Mouse (Mus musculus) heart, postnatal 36 days (tissue): ENCODE measurements around the gene Plekha4. TPM values are rescaled to one million over a fixed set of nuclear protein-coding genes. Genes with fewer than 3 reads are reported as not detected.
"Not testable (repeated sequence)": the region's sequence is repeated elsewhere in the genome, so short reads cannot be mapped to it uniquely, and the experiment has no call there.

ENCODE experiments used
- DNase-seq, 2 experiments: peaks; one replicate each; pipeline ENCODE4 v3.0.0; 2021 to 2022
- intact Hi-C: fragments of 180-260 bp; cut with DNase I; formaldehyde crosslinking; loops from one replicate; pipeline ENCODE4 v1.15.1; 2025
- total RNA-seq, 2 experiments: library from RNA; stranded (reverse); gene quantifications; 2 replicates each; pipeline ENCODE4 v1.2.3; 2021

Plekha4 gene
- 1 to 10 TPM; 2.7 to 3.2 TPM for total RNA-seq

GRCm38 (mm10) chr7:45525809-45526473, at the start of gene Plekha4, which contains the start of gene Ppp1r15a:
Gene Plekha4 (plus strand): TSS chr7:45526330.
Gene Ppp1r15a (minus strand): TSS chr7:45526268.
- intact Hi-C loops = loop anchor here (2.0 kb wide), 1 partner anchor 49 kb away; no protein-coding TSS in a partner anchor
- DNase-seq = peak; percentile 99

- DNase-seq = no peak
- intact Hi-C loops = loop anchor here (2.0 kb wide), 1 partner anchor 50 kb away; the partner anchor contains the start of genes Plekha4 and Ppp1r15a
Measured at GRCm38 (mm10) chr7:45476453-45476852, 49.7 kb upstream of the Plekha4 start.

GRCm38 (mm10) chr7:45477003-45477402, 49.1 kb upstream of the Plekha4 start:
- peak; percentile 57 to 60 for DNase-seq

GRCm38 (mm10) chr7:45478774-45479173, 47.4 kb upstream of the Plekha4 start:
- intact Hi-C loops = no loop called here

More at GRCm38 (mm10) chr7:45477003-45477402, 49.1 kb upstream of the Plekha4 start:
- intact Hi-C loops = loop anchor here (1.0 to 2.0 kb wide), 2 partner anchors 50 to 84 kb away; partner anchors contain the start of genes Plekha4 and Ppp1r15a

GRCm38 (mm10) chr7:45480310-45480709, 45.8 kb upstream of the Plekha4 start:
- DNase-seq, intact Hi-C loops: not testable (repeated sequence)

More at GRCm38 (mm10) chr7:45478774-45479173, 47.4 kb upstream of the Plekha4 start:
- DNase-seq = no peak

- peak in 1 of 2 experiments; percentile 55 for DNase-seq
- intact Hi-C loops = no loop called here
Measured at GRCm38 (mm10) chr7:45481374-45481927, 44.7 kb upstream of the Plekha4 start, which contains the start of gene Tulp2. Gene Tulp2 (plus strand): TSS chr7:45481877.

GRCm38 (mm10) chr7:45482166-45482565, 44.0 kb upstream of the Plekha4 start:
- intact Hi-C loops = no loop called here
- DNase-seq = no peak

GRCm38 (mm10) chr7:45484985-45485384, 41.1 kb upstream of the Plekha4 start:
- DNase-seq, intact Hi-C loops: not testable (repeated sequence)

- DNase-seq = no peak
- intact Hi-C loops = no loop called here
Measured at GRCm38 (mm10) chr7:45486158-45486557, 40.0 kb upstream of the Plekha4 start.

GRCm38 (mm10) chr7:45486761-45487415, 39.2 kb upstream of the Plekha4 start, which contains the start of gene Gm45808:
Gene Gm45808 (minus strand): TSS chr7:45486811.
- no peak for DNase-seq
- intact Hi-C loops = no loop called here

- intact Hi-C loops = no loop called here
- DNase-seq = no peak
Measured at GRCm38 (mm10) chr7:45487861-45488292, 38.3 kb upstream of the Plekha4 start.

GRCm38 (mm10) chr7:45488293-45489204, 37.6 kb upstream of the Plekha4 start, which contains the start of gene Dhdh:
Gene Dhdh (minus strand): TSS chr7:45488805.
- intact Hi-C loops = no loop called here
- DNase-seq = peak; percentile 69 to 73

- intact Hi-C loops = no loop called here
Measured at GRCm38 (mm10) chr7:45489578-45489977, 36.6 kb upstream of the Plekha4 start.

GRCm38 (mm10) chr7:45490822-45491221, 35.3 kb upstream of the Plekha4 start:
- DNase-seq = no peak
- intact Hi-C loops = no loop called here

More at GRCm38 (mm10) chr7:45489578-45489977, 36.6 kb upstream of the Plekha4 start:
- DNase-seq = no peak

GRCm38 (mm10) chr7:45491264-45491663, 34.9 kb upstream of the Plekha4 start:
- intact Hi-C loops = no loop called here
- DNase-seq = no peak

GRCm38 (mm10) chr7:45492225-45492844, 33.8 kb upstream of the Plekha4 start:
- no peak for DNase-seq
- intact Hi-C loops = no loop called here

- DNase-seq = peak in 1 of 2 experiments; percentile 46
- intact Hi-C loops = no loop called here
Measured at GRCm38 (mm10) chr7:45492951-45493350, 33.2 kb upstream of the Plekha4 start.

GRCm38 (mm10) chr7:45494548-45494947, 31.6 kb upstream of the Plekha4 start:
- no peak for DNase-seq
- intact Hi-C loops = no loop called here

GRCm38 (mm10) chr7:45498427-45498826, 27.7 kb upstream of the Plekha4 start:
- intact Hi-C loops = no loop called here
- DNase-seq = no peak
